Mouse (Mus musculus) R1 (cell line): ENCODE results near the gene Dctn1.

Source experiments
- DNase-seq: peaks from one replicate; pipeline ENCODE4 v3.0.0-alpha.2; 2018; ENCODE audit warnings: low read depth, low spot score

The Dctn1 gene

GRCm38 (mm10) chr6:83166243-83166630, 517 bp downstream of the Dctn1 start:
- DNase-seq: peak; percentile 58

GRCm38 (mm10) chr6:83169872-83170271, 4.2 kb downstream of the Dctn1 start:
- no peak for DNase-seq

DNA sequence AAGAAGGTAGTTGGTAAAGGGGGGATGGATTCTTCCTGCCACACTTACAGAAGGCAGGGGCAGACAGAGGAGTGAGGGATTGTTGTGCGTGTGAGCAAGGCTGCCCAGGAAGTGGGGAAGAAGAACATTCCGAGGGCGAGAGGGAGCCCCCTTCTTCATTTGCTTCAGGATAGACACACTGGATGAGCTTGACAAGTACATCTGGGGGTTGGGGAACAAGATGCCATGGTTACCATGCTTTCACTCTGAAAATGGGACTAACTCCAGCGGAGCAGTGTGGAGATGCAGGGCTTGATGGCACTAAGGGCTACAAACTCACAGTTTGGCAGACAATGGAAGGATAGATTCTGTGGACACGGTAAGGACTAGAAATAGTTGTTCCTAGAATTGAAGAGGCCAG, 5.3 kb downstream of the Dctn1 start:
- no peak for DNase-seq

DNA sequence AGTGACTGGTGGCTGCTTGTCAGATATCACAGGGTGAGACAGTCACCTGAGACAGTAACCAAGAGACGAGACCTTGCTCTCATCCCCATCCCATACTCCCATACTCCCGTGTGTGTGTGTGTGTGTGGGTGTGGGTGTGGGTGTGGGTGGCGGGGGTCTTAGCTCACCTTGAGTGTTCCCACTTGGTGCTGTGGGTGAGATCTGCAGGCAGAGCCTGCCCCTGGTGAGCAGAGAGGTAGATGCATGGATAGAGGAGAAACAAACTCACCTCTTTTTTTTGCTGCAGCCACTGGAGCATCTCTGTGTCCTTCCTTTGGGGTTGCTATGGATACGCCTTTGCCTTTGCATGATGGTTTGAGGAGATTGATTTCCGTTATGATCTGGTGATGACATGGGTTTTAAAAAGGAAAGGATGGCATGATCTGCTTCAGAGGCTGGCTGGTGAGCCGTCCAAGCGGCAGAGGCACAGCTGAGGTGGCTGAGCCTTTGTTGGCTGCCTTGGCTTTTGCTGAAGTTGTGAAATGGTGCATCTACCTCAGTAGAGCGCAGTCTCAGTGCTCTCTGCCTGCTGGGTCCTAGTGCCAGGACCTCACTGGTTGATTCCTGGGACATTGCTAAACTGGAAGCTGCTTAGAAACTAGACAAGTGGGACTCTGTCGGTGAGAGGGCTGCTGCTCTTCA, 6.7 kb downstream of the Dctn1 start:
- DNase-seq: no peak

GRCm38 (mm10) chr6:83175996-83176395, 10.3 kb downstream of the Dctn1 start:
- no peak for DNase-seq

- DNase-seq: no peak
Observed at GRCm38 (mm10) chr6:83179390-83180117, 13.8 kb downstream of the Dctn1 start.

DNA sequence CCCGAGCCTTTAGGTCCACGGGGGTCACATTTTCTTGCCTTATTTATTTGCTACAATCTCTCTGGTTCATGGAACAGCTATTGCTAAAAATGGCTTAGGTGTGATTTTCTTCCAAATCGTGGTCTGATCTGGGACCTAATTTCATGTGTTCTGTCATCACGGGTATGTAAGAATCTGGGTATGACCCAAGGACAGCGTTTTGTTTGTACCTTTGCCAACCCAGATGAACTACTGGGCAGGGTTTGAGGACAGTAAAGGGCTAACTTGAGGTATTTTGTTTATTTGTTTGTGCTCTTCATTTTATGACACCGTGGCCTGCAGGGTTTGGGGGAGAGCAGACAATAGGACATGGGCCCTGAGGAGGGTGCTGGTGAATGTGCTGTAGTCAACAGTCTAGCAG, 14.9 kb downstream of the Dctn1 start:
- no peak for DNase-seq

GRCm38 (mm10) chr6:83184858-83185435, 19.2 kb downstream of the Dctn1 start:
- peak; percentile 38 for DNase-seq

DNA sequence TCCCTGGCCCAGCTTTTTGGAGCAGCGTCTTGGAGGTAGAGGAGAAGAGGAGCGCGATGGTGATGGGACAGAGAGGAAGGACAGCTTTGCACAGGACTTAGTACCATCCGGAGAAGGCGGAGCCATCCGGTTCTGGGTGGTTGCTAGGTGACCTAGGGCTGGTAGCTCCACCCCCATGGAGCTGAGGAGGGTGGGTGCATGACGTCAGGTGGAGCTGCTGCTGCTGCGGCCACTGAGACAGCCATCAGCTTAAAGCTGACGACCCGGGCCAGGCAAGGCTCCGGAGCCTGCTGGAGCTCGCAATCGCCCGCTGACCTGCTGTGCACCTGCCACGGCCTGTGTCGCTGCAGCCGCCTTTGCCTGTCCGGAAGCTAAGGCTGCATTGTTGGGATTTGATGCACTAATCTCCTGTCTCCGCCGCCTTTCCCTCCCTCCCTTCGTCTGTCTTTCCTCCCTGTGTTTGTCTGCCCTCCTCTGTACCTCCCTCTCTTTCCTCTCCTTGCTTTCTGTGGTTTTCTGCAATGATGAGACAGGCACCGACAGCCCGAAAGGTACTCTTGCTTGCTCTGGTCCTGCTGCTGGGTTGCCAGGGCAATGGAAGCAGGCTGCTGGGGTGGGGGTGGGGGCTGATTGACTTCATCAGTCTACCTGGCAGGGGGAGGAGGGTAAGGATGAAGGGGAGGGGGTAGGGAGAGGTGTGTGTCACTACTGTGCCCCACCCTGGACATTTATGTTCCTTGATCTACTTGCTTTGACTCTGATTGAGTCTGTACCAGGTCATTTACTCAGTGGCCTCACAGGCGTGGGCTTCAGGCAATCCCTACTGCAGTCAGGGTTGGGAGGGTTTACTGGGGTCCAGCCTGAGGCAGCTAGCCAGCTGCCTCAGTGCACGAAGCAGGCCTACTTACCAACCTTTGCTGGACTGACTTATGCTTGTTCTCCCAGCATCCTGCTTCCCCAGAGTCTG, 20.5 kb downstream of the Dctn1 start:
- DNase-seq: peak; percentile 86

GRCm38 (mm10) chr6:83186946-83187345, 21.2 kb downstream of the Dctn1 start:
- DNase-seq: no peak

DNA sequence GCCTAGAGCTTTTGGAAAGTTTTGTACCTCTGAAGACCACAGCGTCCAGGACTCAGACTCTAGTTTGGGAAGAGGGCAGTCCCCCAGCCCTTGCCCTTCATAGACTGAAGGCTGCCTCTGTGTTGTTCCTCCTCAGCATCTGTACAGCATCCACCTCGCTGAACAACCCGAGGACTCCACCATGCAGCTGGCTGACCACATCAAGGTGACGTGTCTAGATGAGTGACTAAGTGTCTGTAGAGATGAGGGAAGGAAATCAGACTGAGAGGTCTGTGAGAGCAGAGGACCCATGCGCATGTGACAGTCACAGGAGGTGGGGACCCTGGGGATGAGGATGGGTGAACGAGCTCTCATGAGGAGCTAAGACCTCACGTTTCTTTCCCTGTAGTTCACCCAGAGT, 27.9 kb downstream of the Dctn1 start:
- DNase-seq: no peak

- peak; percentile 64 for DNase-seq
Observed at GRCm38 (mm10) chr6:83197345-83198004, 31.8 kb downstream of the Dctn1 start.

DNA sequence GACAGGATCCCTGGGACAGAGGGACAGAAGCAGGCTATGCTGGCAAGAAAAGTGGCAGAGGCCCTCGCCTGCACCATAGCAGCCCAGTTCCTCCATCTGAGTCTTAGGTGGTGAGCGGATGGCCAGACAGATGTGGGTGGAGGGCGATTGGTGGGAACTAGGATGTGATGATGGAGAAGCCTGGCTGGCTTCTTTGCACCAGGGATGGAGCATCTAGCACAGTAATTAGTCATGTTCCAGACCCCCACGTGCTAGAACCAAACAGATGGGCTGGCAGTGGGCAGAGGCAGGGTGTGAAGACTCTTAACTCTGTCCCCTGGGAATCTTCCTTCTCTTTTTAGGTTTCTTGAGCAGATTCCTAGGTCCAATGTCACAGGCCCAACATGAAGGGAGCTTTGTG, 37.6 kb downstream of the Dctn1 start:
- DNase-seq: no peak

GRCm38 (mm10) chr6:83205851-83206250, 40.1 kb downstream of the Dctn1 start:
- no peak for DNase-seq

GRCm38 (mm10) chr6:83206321-83206720, 40.6 kb downstream of the Dctn1 start:
- DNase-seq: no peak

DNA sequence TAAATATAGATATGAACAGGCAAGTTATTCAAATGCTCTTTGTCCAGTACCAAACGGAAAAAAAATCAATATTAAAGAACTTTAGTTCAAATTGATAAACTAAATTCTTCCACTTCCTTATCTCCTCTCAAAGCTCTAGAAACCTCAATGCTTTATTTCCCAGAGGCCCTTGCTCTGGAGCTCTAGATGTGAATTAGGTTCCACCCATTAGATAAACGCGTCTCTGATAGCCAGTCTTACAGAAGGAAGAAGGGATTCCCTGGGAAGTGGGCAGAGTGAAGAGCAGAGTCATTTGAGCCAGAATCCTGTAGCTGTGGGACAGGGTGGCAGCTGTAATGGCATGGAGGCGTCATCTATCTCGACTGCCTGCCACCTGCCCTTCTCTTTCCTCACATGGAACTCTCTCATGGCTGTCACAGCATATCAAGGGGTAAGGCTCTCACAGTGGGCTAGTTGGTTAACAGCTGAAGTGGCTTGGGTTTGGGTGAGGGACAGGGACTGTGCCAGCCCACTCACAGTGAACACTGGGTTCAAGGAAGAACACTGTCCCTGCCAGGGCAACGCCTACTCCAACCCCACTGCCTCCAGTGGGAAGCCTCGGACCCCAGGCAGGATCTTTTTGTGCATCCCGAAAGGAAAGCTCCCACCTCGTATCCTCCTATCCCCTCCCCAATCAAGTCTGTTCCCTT, 41.8 kb downstream of the Dctn1 start:
- DNase-seq: no peak

DNA sequence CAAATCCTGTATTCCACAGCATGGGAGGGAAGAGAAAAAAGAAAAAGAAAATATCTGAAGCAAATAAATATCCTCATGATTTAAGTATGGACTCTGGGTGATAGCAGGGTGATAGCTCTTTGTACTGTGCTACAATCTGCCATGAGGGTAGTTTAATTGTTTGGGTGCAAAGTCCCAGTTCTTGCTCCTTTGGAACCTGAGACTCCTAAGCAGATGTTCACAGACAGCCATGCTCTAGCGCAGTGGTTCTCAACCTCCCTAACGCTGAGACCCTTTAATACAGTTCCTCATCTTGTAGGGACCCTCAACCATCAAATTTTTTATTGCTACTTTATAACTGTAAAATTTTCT, 42.3 kb downstream of the Dctn1 start:
- no peak for DNase-seq

- DNase-seq: no peak
Observed at GRCm38 (mm10) chr6:83210495-83210894, 44.8 kb downstream of the Dctn1 start.

GRCm38 (mm10) chr6:83211526-83211925, 45.8 kb downstream of the Dctn1 start:
- DNase-seq: no peak

GRCm38 (mm10) chr6:83215002-83215666, 49.4 kb downstream of the Dctn1 start:
- DNase-seq: peak; percentile 68
